Mouse (Mus musculus) forebrain, embryonic 15.5 days (tissue): Measurements from ENCODE around the gene Pdcl3. TPM values are rescaled to one million over a fixed set of nuclear protein-coding genes. Genes with fewer than 3 reads are reported as not detected.
"Not testable (repeated sequence)": the region's sequence is repeated elsewhere in the genome, so short reads cannot be mapped to it uniquely, and the experiment has no call there.

Source experiments
- ATAC-seq: fragments of 200-750 bp; cut with Nextera tagmentation; replicated peaks from 2 replicates; pipeline ENCODE4 v1.8.0; 2017; ENCODE audit warnings: mild to moderate bottlenecking, moderate TSS enrichment, moderate library complexity
- H3K27ac ChIP-seq: fragments of 300-500 bp; sonication (generic); replicated peaks from 2 replicates; pipeline ENCODE4 v1.5.1; 2015; ENCODE audit warnings: mild to moderate bottlenecking, inconsistent platforms
- H3K27me3 ChIP-seq: fragments of 300-500 bp; sonication (generic); 2 replicates; pipeline ENCODE4 v1.6.1; 2015; ENCODE audit warnings: inconsistent platforms
- H3K36me3 ChIP-seq: fragments of 300-500 bp; sonication (generic); 2 replicates; pipeline ENCODE4 v1.6.1; 2015; ENCODE audit warnings: mild to moderate bottlenecking, inconsistent platforms
- H3K4me1 ChIP-seq: fragments of 300-500 bp; sonication (generic); 2 replicates; pipeline ENCODE4 v1.6.1; 2015; ENCODE audit warnings: inconsistent platforms
- H3K4me2 ChIP-seq: fragments of 300-500 bp; sonication (generic); replicated peaks from 2 replicates; pipeline ENCODE4 v1.6.1; 2015; ENCODE audit warnings: mild to moderate bottlenecking, inconsistent platforms
- H3K4me3 ChIP-seq: fragments of 300-500 bp; sonication (generic); 2 replicates; pipeline ENCODE4 v1.5.1; 2015; ENCODE audit warnings: mild to moderate bottlenecking, inconsistent platforms
- H3K9ac ChIP-seq: fragments of 300-500 bp; sonication (generic); replicated peaks from 2 replicates; pipeline ENCODE4 v1.6.1; 2015; ENCODE audit warnings: mild to moderate bottlenecking, inconsistent platforms
- H3K9me3 ChIP-seq: fragments of 300-500 bp; sonication (generic); 2 replicates; pipeline ENCODE4 v1.6.1; 2016; ENCODE audit warnings: inconsistent platforms
- WGBS: fragments of 180-500 bp; shearing (Covaris S2); methylation state at CpG from one replicate; pipeline ENCODE4 v1.1.7; 2015; ENCODE audit warnings: mixed read lengths; 5-methylcytosine and 5-hydroxymethylcytosine counted together
- polyA plus RNA-seq: library from polyadenylated mRNA; unstranded; fragments of >200 nt; fragmentation: Nextera tagmentation; extraction: Ambion mirVana; gene quantifications from 2 replicates; pipeline ENCODE4 v1.2.1, GENCODE M21; 2015

Pdcl3 gene
- polyA plus RNA-seq, 1 experiment from 2014 or later = 169 TPM

DNA sequence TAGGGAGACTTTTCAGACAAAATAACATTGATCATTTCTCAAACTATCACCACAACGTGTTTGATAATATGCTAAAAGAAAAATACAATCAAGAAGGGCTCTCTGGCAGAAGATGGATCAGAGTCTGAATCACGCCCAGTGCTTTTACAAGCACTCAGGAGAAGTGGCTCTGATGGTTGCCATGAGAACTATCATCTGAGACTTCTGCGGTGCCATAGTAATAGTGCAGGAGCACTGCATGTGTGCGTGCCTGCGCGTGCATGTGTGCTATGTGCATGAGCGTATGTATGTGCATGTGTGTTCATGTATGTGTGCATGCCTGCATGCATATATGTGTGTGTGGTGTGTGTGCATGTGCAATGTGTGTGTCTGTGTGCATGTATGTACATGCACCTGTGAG is 43.8 kb downstream of the Pdcl3 start:
- no peaks in the 10 kb centered on the region for H3K9me3 ChIP-seq
- WGBS = 86% methylated on average over 7 of the region's 7 CpGs
- no peaks in the 10 kb centered on the region for H3K36me3 ChIP-seq
- ATAC-seq = peak; percentile 60; the same call in 1 of the 2 replicates
- H3K9ac ChIP-seq = no peak overlapping the region
- no peak overlapping the region for H3K4me3 ChIP-seq
- H3K4me1 ChIP-seq = peaks cover 15% of the 10 kb centered on the region
- no peak overlapping the region for H3K4me2 ChIP-seq
- no peaks in the 10 kb centered on the region for H3K27me3 ChIP-seq
- no peak overlapping the region for H3K27ac ChIP-seq

DNA sequence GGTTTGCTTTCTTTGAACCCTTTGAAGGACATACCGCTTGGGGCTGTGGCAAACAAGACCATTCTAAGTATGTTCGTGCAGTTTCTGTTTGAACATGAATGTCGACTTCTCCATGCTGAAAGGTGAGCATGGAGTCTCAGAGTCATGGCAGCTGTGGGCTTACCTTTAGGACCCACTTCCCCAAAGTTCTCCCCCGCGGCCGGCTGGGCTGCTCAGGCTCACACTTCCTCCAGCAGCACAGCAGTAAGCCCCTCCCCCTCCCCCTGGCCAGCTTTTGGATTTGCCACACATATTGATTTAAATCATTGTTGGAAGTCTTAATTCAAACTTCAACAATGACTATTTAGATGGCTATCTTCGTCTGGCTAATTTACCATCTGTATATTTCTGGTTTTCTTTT is 44.7 kb downstream of the Pdcl3 start:
- H3K4me1 ChIP-seq = peaks cover 7% of the 10 kb centered on the region
- WGBS = 13% methylated on average over 7 of the region's 7 CpGs
- no peak overlapping the region for H3K4me3 ChIP-seq
- H3K9ac ChIP-seq = no peak overlapping the region
- H3K4me2 ChIP-seq = peak overlapping the region; percentile 33
- no peaks in the 10 kb centered on the region for H3K9me3 ChIP-seq
- ATAC-seq = no peak
- H3K27me3 ChIP-seq = no peaks in the 10 kb centered on the region
- no peak overlapping the region for H3K27ac ChIP-seq
- H3K36me3 ChIP-seq = no peaks in the 10 kb centered on the region

DNA sequence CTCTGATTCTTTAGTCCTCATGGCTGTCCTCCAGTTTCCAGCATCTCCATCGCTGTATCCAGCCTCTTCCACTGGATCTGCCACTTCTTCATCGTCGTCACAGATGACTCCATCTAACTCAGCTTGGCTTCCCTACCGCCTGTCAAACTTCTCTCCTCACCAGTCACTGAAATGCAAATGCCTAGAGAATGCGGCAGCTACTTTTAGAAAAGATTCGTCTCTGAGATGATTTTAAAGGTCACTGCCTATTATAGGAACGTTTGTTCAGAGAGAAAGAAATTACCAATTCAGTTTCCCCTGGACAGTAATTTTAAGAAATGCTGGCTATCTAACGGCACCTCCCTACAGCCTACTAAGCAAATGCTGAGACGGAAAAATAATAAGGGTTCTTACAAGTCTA is 50.4 kb downstream of the Pdcl3 start:
- Histone ChIP-seq H3K4me1 (no peaks in the 10 kb centered on the region), H3K9ac (no peak overlapping the region), H3K4me3 (no peak overlapping the region), H3K27me3 (no peaks in the 10 kb centered on the region), H3K9me3 (no peaks in the 10 kb centered on the region), H3K4me2 (no peak overlapping the region), H3K27ac (no peak overlapping the region), H3K36me3 (no peaks in the 10 kb centered on the region)
- 86% methylated on average over 9 of the region's 9 CpGs for WGBS
- ATAC-seq = no peak

- Histone ChIP-seq H3K36me3 (no peaks in the 10 kb centered on the region), H3K9ac (no peak overlapping the region), H3K27me3 (no peaks in the 10 kb centered on the region), H3K4me2 (no peak overlapping the region), H3K4me3 (no peak overlapping the region), H3K4me1 (no peaks in the 10 kb centered on the region), H3K27ac (no peak overlapping the region), H3K9me3 (no peaks in the 10 kb centered on the region)
- 61% methylated on average over 2 of the region's 2 CpGs for WGBS
- ATAC-seq = no peak
Observed at GRCm38 (mm10) chr1:39042188-39042587, 56.8 kb downstream of the Pdcl3 start.

- H3K36me3 ChIP-seq, ATAC-seq: not testable (repeated sequence)
- WGBS = 91% methylated on average over 1 of the region's 1 CpGs
Observed at GRCm38 (mm10) chr1:39044442-39044841, 59.0 kb downstream of the Pdcl3 start.

GRCm38 (mm10) chr1:39046689-39047088 is 61.3 kb downstream of the Pdcl3 start:
- H3K4me1 ChIP-seq = no peaks in the 10 kb centered on the region
- WGBS = 5% methylated on average over 7 of the region's 7 CpGs
- H3K27me3 ChIP-seq = no peaks in the 10 kb centered on the region
- H3K27ac ChIP-seq = 0 out of 2 replicates have a peak overlapping the region, but pooled peaks have one; percentile 17
- no peak overlapping the region for H3K4me3 ChIP-seq
- no peak for ATAC-seq
- no peak overlapping the region for H3K4me2 ChIP-seq
- H3K9ac ChIP-seq = no peak overlapping the region
- no peaks in the 10 kb centered on the region for H3K9me3 ChIP-seq
- no peaks in the 10 kb centered on the region for H3K36me3 ChIP-seq

More at GRCm38 (mm10) chr1:39044442-39044841, 59.0 kb downstream of the Pdcl3 start:
- not testable (repeated sequence) for H3K4me3 ChIP-seq, H3K4me2 ChIP-seq, H3K27ac ChIP-seq, H3K4me1 ChIP-seq, H3K9ac ChIP-seq, H3K9me3 ChIP-seq, H3K27me3 ChIP-seq

Other genes starting within 250 kb of the Pdcl3 start
- gene Lonrf2, start 148.9 kb upstream of the Pdcl3 start, polyA plus RNA-seq = 12.6 and 13.3 TPM in 2 replicates
- 50.7 and 50.9 TPM in 2 replicates for gene Chst10, start 87.4 kb upstream of the Pdcl3 start, polyA plus RNA-seq
- 0.31 and 0.40 TPM in 2 replicates for gene Nms, start 46.5 kb upstream of the Pdcl3 start, polyA plus RNA-seq
- gene Npas2, start 208.1 kb downstream of the Pdcl3 start, polyA plus RNA-seq = 0.86 and 0.99 TPM in 2 replicates